Mouse (Mus musculus) liver, embryonic 15.5 days (tissue): Measurements from ENCODE around the gene Adgra1. TPM values are rescaled to one million over a fixed set of nuclear protein-coding genes. Genes with fewer than 3 reads are reported as not detected.

Experiments
- ATAC-seq: fragments of 200-750 bp; cut with Nextera tagmentation; 2 replicates; pipeline ENCODE4 v1.8.0; 2017; ENCODE audit warnings: moderate number of reproducible peaks, mild to moderate bottlenecking, moderate library complexity; ENCODE audit not compliant: insufficient read depth
- H3K27ac ChIP-seq: fragments of 300-500 bp; sonication (generic); replicated peaks from 2 replicates; pipeline ENCODE4 v1.5.1; 2015; ENCODE audit warnings: mild to moderate bottlenecking, inconsistent platforms
- H3K27me3 ChIP-seq: fragments of 300-500 bp; sonication (generic); 2 replicates; pipeline ENCODE4 v1.6.1; 2015; ENCODE audit warnings: mild to moderate bottlenecking, inconsistent platforms
- H3K36me3 ChIP-seq: fragments of 300-500 bp; sonication (generic); replicated peaks from 2 replicates; pipeline ENCODE4 v1.6.1; 2015; ENCODE audit warnings: moderate library complexity, mild to moderate bottlenecking, inconsistent platforms
- H3K4me1 ChIP-seq: fragments of 300-500 bp; sonication (generic); replicated peaks from 2 replicates; pipeline ENCODE4 v1.6.1; 2015; ENCODE audit warnings: inconsistent platforms
- H3K4me2 ChIP-seq: fragments of 300-500 bp; sonication (generic); 2 replicates; pipeline ENCODE4 v1.6.1; 2015; ENCODE audit warnings: moderate library complexity, mild to moderate bottlenecking, inconsistent platforms
- H3K4me3 ChIP-seq: fragments of 300-500 bp; sonication (generic); replicated peaks from 2 replicates; pipeline ENCODE4 v1.5.1; 2015; ENCODE audit warnings: mild to moderate bottlenecking, inconsistent platforms
- H3K9ac ChIP-seq: fragments of 300-500 bp; sonication (generic); 2 replicates; pipeline ENCODE4 v1.6.1; 2015; ENCODE audit warnings: moderate library complexity, mild to moderate bottlenecking, inconsistent platforms
- H3K9me3 ChIP-seq: fragments of 300-500 bp; sonication (generic); replicated peaks from 2 replicates; pipeline ENCODE4 v1.6.1; 2016; ENCODE audit warnings: inconsistent platforms
- WGBS: fragments of 180-500 bp; shearing (Covaris S2); methylation state at CpG from one replicate; pipeline ENCODE4 v1.1.7; 2015; ENCODE audit warnings: mixed read lengths; ENCODE audit not compliant: insufficient replicate concordance; 5-methylcytosine and 5-hydroxymethylcytosine counted together
- polyA plus RNA-seq: library from polyadenylated mRNA; unstranded; fragments of >200 nt; fragmentation: Nextera tagmentation; extraction: Ambion mirVana; gene quantifications from 2 replicates; pipeline ENCODE4 v1.2.1, GENCODE M21; 2015

Adgra1 gene
- polyA plus RNA-seq, 1 experiment from 2014 or later: not detected

- Histone ChIP-seq H3K27me3 (peaks cover 41% of the 10 kb centered on the region), H3K4me2 (peak within 1 kb of the TSS; percentile 37), H3K9me3 (no peaks in the 10 kb centered on the region), H3K4me1 (no peaks in the 10 kb centered on the region), H3K36me3 (no peaks in the 10 kb centered on the region), H3K27ac (no peak within 1 kb of the TSS), H3K9ac (no peak within 1 kb of the TSS), H3K4me3 (no peak within 1 kb of the TSS)
- no peak for ATAC-seq
- 2% methylated on average over 49 of the region's 50 CpGs for WGBS
Measured at GRCm38 (mm10) chr7:139894655-139895557, 60.9 kb downstream of the Adgra1 start, which contains the start of gene Kndc1. Kndc1 (plus strand) TSS chr7:139894696.

- no peaks in the 10 kb centered on the region for H3K36me3 ChIP-seq
- no peak for ATAC-seq
- H3K27me3 ChIP-seq: peaks cover 41% of the 10 kb centered on the region
- H3K4me1 ChIP-seq: no peaks in the 10 kb centered on the region
- no peak overlapping the region for H3K27ac ChIP-seq
- no peak overlapping the region for H3K4me2 ChIP-seq
- H3K4me3 ChIP-seq: no peak overlapping the region
- H3K9ac ChIP-seq: no peak overlapping the region
- 57% methylated on average over 7 of the region's 7 CpGs for WGBS
- no peaks in the 10 kb centered on the region for H3K9me3 ChIP-seq
Measured at GRCm38 (mm10) chr7:139896271-139896670, 62.3 kb downstream of the Adgra1 start.

- no peak overlapping the region for H3K4me2 ChIP-seq
- no peaks in the 10 kb centered on the region for H3K36me3 ChIP-seq
- no peaks in the 10 kb centered on the region for H3K9me3 ChIP-seq
- peaks cover 41% of the 10 kb centered on the region for H3K27me3 ChIP-seq
- no peak overlapping the region for H3K9ac ChIP-seq
- ATAC-seq: no peak
- no peak overlapping the region for H3K27ac ChIP-seq
- no peak overlapping the region for H3K4me3 ChIP-seq
- WGBS: 55% methylated on average over 7 of the region's 7 CpGs
- H3K4me1 ChIP-seq: no peaks in the 10 kb centered on the region
Measured at GRCm38 (mm10) chr7:139896796-139897195, 62.8 kb downstream of the Adgra1 start.

GRCm38 (mm10) chr7:139898606-139899005 lies 64.6 kb downstream of the Adgra1 start:
- Histone ChIP-seq H3K9me3 (no peaks in the 10 kb centered on the region), H3K27me3 (peaks cover 34% of the 10 kb centered on the region), H3K4me3 (no peak overlapping the region), H3K36me3 (no peaks in the 10 kb centered on the region), H3K9ac (no peak overlapping the region), H3K4me2 (no peak overlapping the region), H3K4me1 (no peaks in the 10 kb centered on the region), H3K27ac (no peak overlapping the region)
- no peak for ATAC-seq
- WGBS: 56% methylated on average over 2 of the region's 2 CpGs

- no peak overlapping the region for H3K27ac ChIP-seq
- ATAC-seq: no peak
- H3K4me2 ChIP-seq: no peak overlapping the region
- peaks cover 30% of the 10 kb centered on the region for H3K27me3 ChIP-seq
- no peaks in the 10 kb centered on the region for H3K4me1 ChIP-seq
- no peaks in the 10 kb centered on the region for H3K9me3 ChIP-seq
- no peak overlapping the region for H3K4me3 ChIP-seq
- WGBS: 61% methylated on average over 7 of the region's 7 CpGs
- H3K9ac ChIP-seq: no peak overlapping the region
- no peaks in the 10 kb centered on the region for H3K36me3 ChIP-seq
Measured at GRCm38 (mm10) chr7:139899505-139899904, 65.5 kb downstream of the Adgra1 start.

- H3K36me3 ChIP-seq: no peaks in the 10 kb centered on the region
- H3K4me3 ChIP-seq: no peak overlapping the region
- no peak overlapping the region for H3K4me2 ChIP-seq
- peaks cover 28% of the 10 kb centered on the region for H3K27me3 ChIP-seq
- no peak overlapping the region for H3K9ac ChIP-seq
- no peaks in the 10 kb centered on the region for H3K4me1 ChIP-seq
- no peak overlapping the region for H3K27ac ChIP-seq
- H3K9me3 ChIP-seq: no peaks in the 10 kb centered on the region
- 66% methylated on average over 7 of the region's 7 CpGs for WGBS
- no peak for ATAC-seq
Measured at GRCm38 (mm10) chr7:139900456-139900855, 66.5 kb downstream of the Adgra1 start.

- ATAC-seq: no peak
- Histone ChIP-seq H3K4me2 (no peak overlapping the region), H3K9me3 (no peaks in the 10 kb centered on the region), H3K4me3 (no peak overlapping the region), H3K9ac (no peak overlapping the region), H3K4me1 (no peaks in the 10 kb centered on the region), H3K27me3 (peaks cover 28% of the 10 kb centered on the region; the same call in 1 of the 2 replicates), H3K36me3 (no peaks in the 10 kb centered on the region), H3K27ac (no peak overlapping the region)
- WGBS: 71% methylated on average over 6 of the region's 6 CpGs
Measured at GRCm38 (mm10) chr7:139900896-139901295, 66.9 kb downstream of the Adgra1 start.

GRCm38 (mm10) chr7:139901981-139902380 lies 68.0 kb downstream of the Adgra1 start:
- WGBS: 41% methylated on average over 1 of the region's 1 CpGs

GRCm38 (mm10) chr7:139905261-139905660 lies 71.3 kb downstream of the Adgra1 start:
- no peak overlapping the region for H3K4me2 ChIP-seq
- WGBS: 9% methylated on average over 6 of the region's 6 CpGs
- H3K27me3 ChIP-seq: peaks cover 17% of the 10 kb centered on the region; the same call in 1 of the 2 replicates
- H3K27ac ChIP-seq: no peak overlapping the region
- no peak for ATAC-seq
- no peaks in the 10 kb centered on the region for H3K9me3 ChIP-seq
- H3K36me3 ChIP-seq: no peaks in the 10 kb centered on the region
- no peak overlapping the region for H3K4me3 ChIP-seq
- H3K9ac ChIP-seq: no peak overlapping the region
- H3K4me1 ChIP-seq: no peaks in the 10 kb centered on the region

More at GRCm38 (mm10) chr7:139901981-139902380, 68.0 kb downstream of the Adgra1 start:
- no peaks in the 10 kb centered on the region for H3K9me3 ChIP-seq
- H3K27ac ChIP-seq: no peak overlapping the region
- H3K4me1 ChIP-seq: no peaks in the 10 kb centered on the region
- no peak overlapping the region for H3K4me3 ChIP-seq
- H3K36me3 ChIP-seq: no peaks in the 10 kb centered on the region
- no peak overlapping the region for H3K9ac ChIP-seq
- no peak for ATAC-seq
- H3K27me3 ChIP-seq: peaks cover 17% of the 10 kb centered on the region; the same call in 1 of the 2 replicates
- no peak overlapping the region for H3K4me2 ChIP-seq

GRCm38 (mm10) chr7:139905661-139906060 lies 71.7 kb downstream of the Adgra1 start:
- no peak for ATAC-seq

GRCm38 (mm10) chr7:139908176-139908575 lies 74.2 kb downstream of the Adgra1 start:
- ATAC-seq: no peak
- Histone ChIP-seq H3K27ac (no peak overlapping the region), H3K27me3 (peaks cover 25% of the 10 kb centered on the region), H3K36me3 (no peaks in the 10 kb centered on the region), H3K9me3 (no peaks in the 10 kb centered on the region), H3K4me3 (no peak overlapping the region), H3K4me1 (no peaks in the 10 kb centered on the region), H3K9ac (no peak overlapping the region), H3K4me2 (no peak overlapping the region)
- 74% methylated on average over 5 of the region's 5 CpGs for WGBS

More at GRCm38 (mm10) chr7:139905661-139906060, 71.7 kb downstream of the Adgra1 start:
- Histone ChIP-seq H3K4me1 (no peaks in the 10 kb centered on the region), H3K9me3 (no peaks in the 10 kb centered on the region), H3K27me3 (peaks cover 17% of the 10 kb centered on the region; the same call in 1 of the 2 replicates), H3K4me2 (no peak overlapping the region), H3K36me3 (no peaks in the 10 kb centered on the region), H3K9ac (no peak overlapping the region), H3K4me3 (no peak overlapping the region), H3K27ac (no peak overlapping the region)
- 2% methylated on average over 6 of the region's 6 CpGs for WGBS
